11 mouse cellular contexts compared by ENCODE assay signal in genomic region chr1:171631447-171631846, GRCm38 (mm10). TPM values are rescaled to one million over a fixed set of nuclear protein-coding genes. Genes with fewer than 3 reads are reported as not detected.
A peak's percentile ranks its signal among the peaks of the same experiment; 100 is the strongest.
DNase-seq lines count a peak whose midpoint lies in the region; ATAC-seq and TF ChIP-seq lines count a peak whose summit lies in the region.
"Had no signal": no experiment of that assay in that cellular context is flagged by ENCODE, and none has a peak within 500 bp of the region (broad histone marks: within the 10 kb centered on the region; RNA-seq: fewer than 3 reads in every experiment).

No protein-coding gene starts in this region.

- peak in 1 of 2 experiments; percentile 53 for DNase-seq in heart, adult 2 months
- peak; percentile 38 for DNase-seq in CD4-positive helper T cell, adult 2 months (ENCODE audit: low read depth, low spot score)
- DNase-seq in brain, embryonic 14.5 days (ENCODE audit: low read depth), result peak; percentile 64
- peak; percentile 22 for DNase-seq in lung, postnatal 10 days
- DNase-seq in embryo, embryonic 10 days (ENCODE audit: low spot score), result no peak
- no peak for DNase-seq in thymus, adult 2 months
- no peak for DNase-seq in urinary bladder, postnatal 36 days (ENCODE audit: low spot score in 2 of 2)
- DNase-seq: liver, embryonic 13.5 days had no signal

- no peaks in the 10 kb centered on the region for H3K36me3 ChIP-seq in heart, adult 2 months (ENCODE audit: control insufficient read depth, insufficient read depth, low read length)
- no peaks in the 10 kb centered on the region for H3K36me3 ChIP-seq in heart, embryonic 11.5 days (ENCODE audit: control insufficient read depth, insufficient read depth, low read length)
- no peaks in the 10 kb centered on the region for H3K36me3 ChIP-seq in thymus, adult 2 months (ENCODE audit: control insufficient read depth, insufficient read depth, low read length)
- H3K36me3 ChIP-seq: liver, embryonic 13.5 days had no signal

- H3K4me3 ChIP-seq in heart, adult 2 months, result no peak overlapping the region
- no peak overlapping the region for H3K4me3 ChIP-seq in heart, embryonic 11.5 days (ENCODE audit: low read depth, low read length)
- H3K4me3 ChIP-seq in thymus, adult 2 months (ENCODE audit: control insufficient read depth, insufficient read depth, low read length), result no peak overlapping the region
- H3K4me3 ChIP-seq: liver, embryonic 13.5 days had no signal

- no peaks in the 10 kb centered on the region for H3K79me2 ChIP-seq in heart, adult 2 months (replicated peaks; ENCODE audit: control insufficient read depth, insufficient read depth, low read length)

- no peak for ATAC-seq in heart, embryonic 11.5 days (replicated peaks; ENCODE audit: insufficient number of reproducible peaks, low FRiP score, low TSS enrichment)

- no peak for TF ChIP-seq POLR2A in heart, adult 2 months (IDR thresholded peaks at IDR 0.05; ENCODE audit: insufficient read depth, low read depth, low read length)
- no peak for TF ChIP-seq POLR2A in brain, embryonic 14.5 days (IDR thresholded peaks at IDR 0.05; ENCODE audit: borderline replicate concordance, extremely low read depth, insufficient read depth, insufficient read length, poor library complexity, severe bottlenecking)
- TF ChIP-seq POLR2A in thymus, adult 2 months (IDR thresholded peaks at IDR 0.05; ENCODE audit: control insufficient read depth, extremely low read depth, insufficient read depth, low read length, poor library complexity), result no peak

- H3K9ac ChIP-seq in heart, adult 2 months (ENCODE audit: low read depth, low read length), result no peak overlapping the region
- H3K9ac ChIP-seq in heart, embryonic 11.5 days (ENCODE audit: low read depth, low read length), result no peak overlapping the region
- H3K9ac ChIP-seq: liver, embryonic 13.5 days had no signal

- H3K27ac ChIP-seq in heart, adult 2 months, result no peak overlapping the region
- H3K27ac ChIP-seq in heart, embryonic 11.5 days (ENCODE audit: low read depth, low read length), result no peak overlapping the region
- H3K27ac ChIP-seq in thymus, adult 2 months (ENCODE audit: control insufficient read depth, insufficient read depth, low read length), result no peak overlapping the region
- H3K27ac ChIP-seq: kidney, postnatal 0 days; liver, embryonic 13.5 days had no signal

- TF ChIP-seq CTCF in heart, adult 2 months (IDR thresholded peaks at IDR 0.05), result no peak
- no peak for TF ChIP-seq CTCF in brain, embryonic 14.5 days (IDR thresholded peaks at IDR 0.05; ENCODE audit: borderline replicate concordance, extremely low read depth, insufficient read depth, insufficient read length)
- TF ChIP-seq CTCF in thymus, adult 2 months (IDR thresholded peaks at IDR 0.05; ENCODE audit: borderline replicate concordance, control insufficient read depth, extremely low read depth, insufficient read depth, low read length, poor library complexity), result no peak

- TF ChIP-seq EP300 in heart, adult 2 months (IDR thresholded peaks at IDR 0.05; ENCODE audit: insufficient read depth, low read depth, low read length), result 0 out of 2 replicates have a peak, but pooled peaks have one; percentile 32

- 35% methylated on average over 2 of the region's 2 CpGs for WGBS in heart, adult 2 months
- 57% methylated on average over 2 of the region's 2 CpGs for WGBS in heart, embryonic 11.5 days (ENCODE audit: insufficient replicate concordance)
- WGBS in thymus, adult 2 months, result 6% methylated on average over 2 of the region's 2 CpGs

- no peaks in the 10 kb centered on the region for H3K27me3 ChIP-seq in heart, adult 2 months (ENCODE audit: control insufficient read depth, insufficient read depth, low read length)
- H3K27me3 ChIP-seq in heart, embryonic 11.5 days (ENCODE audit: control insufficient read depth, insufficient read depth, low read length), result no peaks in the 10 kb centered on the region
- no peaks in the 10 kb centered on the region for H3K27me3 ChIP-seq in thymus, adult 2 months (ENCODE audit: control insufficient read depth, insufficient read depth, low read length)
- H3K27me3 ChIP-seq: liver, embryonic 13.5 days had no signal

- H3K9me3 ChIP-seq in heart, embryonic 11.5 days (replicated peaks; ENCODE audit: control insufficient read depth, low read length), result no peaks in the 10 kb centered on the region
- H3K9me3 ChIP-seq: liver, embryonic 13.5 days had no signal

- peaks cover 1% of the 10 kb centered on the region; the same call in 1 of the 2 replicates for H3K4me1 ChIP-seq in heart, adult 2 months (ENCODE audit: control insufficient read depth, insufficient read depth, low read length)
- H3K4me1 ChIP-seq in heart, embryonic 11.5 days (ENCODE audit: control insufficient read depth, insufficient read depth, low read length), result no peaks in the 10 kb centered on the region
- peaks cover 12% of the 10 kb centered on the region for H3K4me1 ChIP-seq in thymus, adult 2 months (replicated peaks; ENCODE audit: control insufficient read depth, insufficient read depth, low read length)
- H3K4me1 ChIP-seq: liver, embryonic 13.5 days had no signal

- intact Hi-C loops in heart, adult 2 months (cut with DNase I), result no loop called here

- no peak overlapping the region for H3K4me2 ChIP-seq in heart, embryonic 11.5 days
- H3K4me2 ChIP-seq: liver, embryonic 13.5 days had no signal

RNA-seq across cellular contexts. Expression of gene Slamf7, which starts 21.4 kb away (rescaled TPM):
- total RNA-seq in heart, adult 2 months (2021), result under 1 TPM; 0.16 to 0.21 TPM
- 0.20 and 0.35 TPM in 2 replicates for polyA plus RNA-seq in heart, adult 2 months (2012; rRNA removed)
- polyA plus RNA-seq in heart, embryonic 11.5 days (2014; fragmentation: Nextera tagmentation; extraction: Ambion mirVana), result not detected in 2 replicates
- polyA plus RNA-seq in brain, embryonic 14.5 days (2012; rRNA removed), result 0.04 TPM in 1 of 2 replicates, not detected in the other
- polyA plus RNA-seq in thymus, adult 2 months (2012; rRNA removed), result 4.5 and 6.0 TPM in 2 replicates
- total RNA-seq: ES-E14 had no signal
- polyA plus RNA-seq: kidney, postnatal 0 days; liver, embryonic 13.5 days had no signal

RNA-seq across cellular contexts. Expression of gene Ly9, which starts 24.2 kb away (rescaled TPM):
- total RNA-seq in heart, adult 2 months (2021), result under 1 TPM; 0.36 to 0.60 TPM
- 0.35 and 0.74 TPM in 2 replicates for polyA plus RNA-seq in heart, adult 2 months (2012; rRNA removed)
- not detected in 2 replicates for polyA plus RNA-seq in heart, embryonic 11.5 days (2014; fragmentation: Nextera tagmentation; extraction: Ambion mirVana)
- 0.08 and 0.19 TPM in 2 replicates for polyA plus RNA-seq in brain, embryonic 14.5 days (2012; rRNA removed)
- 30.6 and 32.0 TPM in 2 replicates for polyA plus RNA-seq in thymus, adult 2 months (2012; rRNA removed)

RNA-seq across cellular contexts. Expression of gene Cd48, which starts 50.4 kb away (rescaled TPM):
- total RNA-seq in heart, adult 2 months (2021), result 1 to 10 TPM; 2.3 to 2.7 TPM
- polyA plus RNA-seq in heart, adult 2 months (2012; rRNA removed), result 3.6 and 4.5 TPM in 2 replicates
- 0.18 and 0.53 TPM in 2 replicates for polyA plus RNA-seq in heart, embryonic 11.5 days (2014; fragmentation: Nextera tagmentation; extraction: Ambion mirVana)
- polyA plus RNA-seq in brain, embryonic 14.5 days (2012; rRNA removed), result 0.30 and 0.62 TPM in 2 replicates
- 41.9 and 63.2 TPM in 2 replicates for polyA plus RNA-seq in thymus, adult 2 months (2012; rRNA removed)

Comparison
In these comparisons a context has a peak if more than half of its experiments do, and no peak if none do; other contexts are left out.
1. DNase-seq: peak in CD4-positive helper T cell, adult 2 months (single experiment), brain, embryonic 14.5 days (single experiment) and lung, postnatal 10 days (single experiment); none in embryo, embryonic 10 days (single experiment), thymus, adult 2 months (single experiment) and urinary bladder, postnatal 36 days (0 of 2).
2. RNA of gene Ly9, which starts 24.2 kb away (polyA plus RNA-seq): 30.6 to 32.0 TPM in thymus, adult 2 months; 0.35 to 0.74 TPM in heart, adult 2 months, 0.08 to 0.19 TPM in brain, embryonic 14.5 days and not detected in heart, embryonic 11.5 days; every median in the first group is over 10 times any median in the second.